Mouse (Mus musculus): ENCODE data around the gene Hist2h3c2.
"Not testable (repeated sequence)": the region's sequence is repeated elsewhere in the genome, so short reads cannot be mapped to it uniquely, and the experiment has no call there.

DNA sequence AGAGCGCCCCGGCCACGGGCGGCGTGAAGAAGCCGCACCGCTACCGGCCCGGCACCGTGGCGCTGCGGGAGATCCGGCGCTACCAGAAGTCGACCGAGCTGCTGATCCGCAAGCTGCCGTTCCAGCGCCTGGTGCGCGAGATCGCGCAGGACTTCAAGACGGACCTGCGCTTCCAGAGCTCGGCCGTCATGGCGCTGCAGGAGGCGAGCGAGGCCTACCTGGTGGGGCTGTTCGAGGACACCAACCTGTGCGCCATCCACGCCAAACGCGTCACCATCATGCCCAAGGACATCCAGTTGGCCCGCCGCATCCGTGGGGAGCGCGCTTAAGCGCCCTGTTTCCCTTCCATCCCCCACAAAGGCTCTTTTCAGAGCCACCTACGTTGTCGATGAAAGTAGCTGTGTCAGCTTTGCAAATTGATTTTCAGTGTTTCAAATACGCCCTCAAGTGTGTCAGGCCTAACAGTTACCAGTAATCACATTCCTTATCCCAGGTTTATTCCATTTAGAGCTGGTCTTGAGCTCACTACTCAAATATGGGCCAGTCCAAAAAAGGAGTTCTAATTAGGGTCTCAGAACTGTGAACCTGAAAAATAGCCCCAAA, 29.9 kb upstream of the Hist2h3c2 start:
- peak; percentile 79; the same call in 1 of the 2 replicates for TF ChIP-seq UBTF (IDR thresholded peaks at IDR 0.05; ENCODE audit: low read depth, low read length)
- not testable (repeated sequence) for TF ChIP-seq CTCF (conservative IDR thresholded peaks at IDR 0.05 in 1 of 2, IDR thresholded peaks at IDR 0.05 in 1 of 2; ENCODE audit: low read depth in 2 of 2, low read length in 2 of 2); MAZ (IDR thresholded peaks at IDR 0.05; ENCODE audit: low read depth, low read length)
